Mouse (Mus musculus): ENCODE measurements at regions not wholly inside any gene's neighbourhood (a gene's known extent, or its start where the extent isn't known, plus 50 kb on each side); places are given as distances from the start of the nearest gene placed in this dataset.

DNA sequence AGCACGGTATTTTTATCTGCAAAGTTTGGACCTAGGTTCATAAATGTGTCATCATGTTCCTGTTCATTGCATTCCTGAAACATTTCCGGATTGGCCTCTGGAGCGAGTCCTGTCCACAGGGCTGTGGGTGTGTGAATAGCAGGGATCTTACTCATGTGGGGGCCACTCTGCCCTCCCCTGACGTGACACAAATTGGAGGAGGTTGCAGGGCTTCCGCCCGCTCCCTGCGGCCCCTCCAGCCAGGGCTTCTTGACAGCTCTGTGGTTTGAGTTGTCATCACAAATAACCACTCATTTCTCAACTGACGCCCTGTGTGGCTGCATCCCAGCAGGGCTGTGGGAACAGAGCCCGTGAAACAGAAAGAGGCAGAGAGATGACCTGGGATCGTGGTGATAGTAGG lies 619.9 kb upstream of the Sall1 start:
- H3K27ac ChIP-seq (replicated peaks; ENCODE audit: low read depth, low read length) = no peak overlapping the region
- no peak overlapping the region for H3K4me2 ChIP-seq (ENCODE audit: low read depth, low read length)
- H3K27me3 ChIP-seq (ENCODE audit: control insufficient read depth, insufficient read depth, low read length) = no peaks in the 10 kb centered on the region
- H3K36me3 ChIP-seq (replicated peaks; ENCODE audit: control insufficient read depth, insufficient read depth, low read depth, low read length) = no peaks in the 10 kb centered on the region
- H3K9ac ChIP-seq (replicated peaks; ENCODE audit: low read length) = no peak overlapping the region
- no peaks in the 10 kb centered on the region for H3K4me1 ChIP-seq (ENCODE audit: control insufficient read depth, insufficient read depth, low read length)
- H3K9me3 ChIP-seq (replicated peaks; ENCODE audit: control insufficient read depth, low read length) = no peaks in the 10 kb centered on the region
- no peak overlapping the region for H3K4me3 ChIP-seq (ENCODE audit: low read depth, low read length)
- ATAC-seq (replicated peaks; ENCODE audit: insufficient number of reproducible peaks, low FRiP score, low TSS enrichment, low read depth) (no peak), DNase-seq (ENCODE audit: low spot score) (no peak)
- 73% methylated on average over 10 of the region's 10 CpGs for WGBS

DNA sequence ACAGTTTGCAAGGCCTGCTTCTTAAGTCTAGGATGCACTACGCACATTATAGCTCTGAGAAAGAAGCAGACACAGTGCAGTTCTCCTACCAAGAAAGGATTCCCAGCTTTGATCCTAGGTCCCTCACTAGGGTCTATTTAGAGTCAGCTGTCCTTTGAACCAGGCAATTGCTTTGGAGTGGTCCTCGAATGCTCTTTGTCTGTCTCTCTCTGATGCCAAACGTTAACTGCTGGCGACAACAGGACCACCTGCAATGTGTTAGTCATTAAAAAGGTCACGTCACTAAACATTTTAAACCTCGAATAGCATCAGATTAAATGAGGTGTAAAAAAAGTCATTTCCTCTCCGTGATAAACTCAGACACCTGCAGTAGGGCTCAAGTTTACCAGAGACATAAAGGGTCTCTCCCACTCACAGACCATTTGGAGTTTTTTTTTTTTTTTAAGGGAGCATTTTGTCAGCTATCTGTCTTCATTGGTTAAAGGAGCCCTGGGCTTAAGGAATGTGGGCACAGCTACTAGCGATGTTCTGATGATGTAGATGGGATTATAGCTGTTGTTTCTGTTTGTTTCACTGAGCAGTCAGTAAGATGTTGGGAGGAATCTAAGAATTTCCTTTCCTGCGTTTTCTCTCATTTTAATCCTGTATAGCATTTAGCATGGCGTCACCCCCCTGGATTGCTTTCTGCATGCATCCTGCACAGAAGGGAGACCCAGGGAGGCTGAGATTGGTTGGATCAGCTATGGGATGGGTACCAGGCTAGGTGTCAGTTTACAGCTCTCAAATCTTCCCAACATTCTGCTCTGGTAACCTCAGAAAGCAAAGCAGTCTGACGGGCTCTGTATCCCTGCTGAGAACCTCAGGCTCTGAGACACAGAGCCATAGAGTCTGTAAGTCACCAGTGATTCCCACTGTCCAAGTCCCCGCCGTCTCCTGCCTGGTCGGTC lies 615.3 kb upstream of the Sall1 start:
- no peak for ATAC-seq (replicated peaks; ENCODE audit: insufficient number of reproducible peaks, low FRiP score, low TSS enrichment, low read depth)
- no peak overlapping the region for H3K4me2 ChIP-seq (ENCODE audit: low read depth, low read length)
- 22% methylated on average over 14 of the region's 14 CpGs for WGBS

DNA sequence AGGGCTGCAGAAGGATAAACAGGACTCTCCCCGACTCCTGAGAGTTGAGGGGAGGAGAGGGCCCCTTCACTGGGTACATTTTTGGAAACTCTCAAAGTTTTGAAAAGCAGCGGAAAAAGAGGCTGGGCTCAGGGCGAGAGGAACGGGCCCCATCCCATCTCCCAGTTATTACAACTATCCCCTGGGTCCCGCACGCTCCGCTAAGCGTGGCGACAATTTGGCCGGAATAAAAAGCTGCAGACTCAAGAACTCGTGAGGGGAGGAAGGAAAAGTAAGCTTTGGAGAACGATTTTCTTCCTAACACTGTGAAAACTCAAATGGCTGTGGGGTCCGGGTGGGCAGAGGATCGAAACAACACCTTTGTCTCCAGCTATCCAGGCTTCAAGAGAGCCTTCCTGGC lies 611.4 kb upstream of the Sall1 start:
- no peak for DNase-seq (ENCODE audit: low spot score)
- Histone ChIP-seq H3K27me3 (ENCODE audit: control insufficient read depth, insufficient read depth, low read length) (no peaks in the 10 kb centered on the region), H3K4me2 (ENCODE audit: low read depth, low read length) (no peak overlapping the region), H3K4me3 (ENCODE audit: low read depth, low read length) (no peak overlapping the region), H3K4me1 (ENCODE audit: control insufficient read depth, insufficient read depth, low read length) (no peaks in the 10 kb centered on the region), H3K9me3 (replicated peaks; ENCODE audit: control insufficient read depth, low read length) (no peaks in the 10 kb centered on the region), H3K36me3 (replicated peaks; ENCODE audit: control insufficient read depth, insufficient read depth, low read depth, low read length) (no peaks in the 10 kb centered on the region), H3K27ac (replicated peaks; ENCODE audit: low read depth, low read length) (no peak overlapping the region), H3K9ac (replicated peaks; ENCODE audit: low read length) (no peak overlapping the region)
- WGBS = 71% methylated on average over 14 of the region's 14 CpGs
- ATAC-seq (replicated peaks; ENCODE audit: insufficient number of reproducible peaks, low FRiP score, low TSS enrichment, low read depth) = no peak

More for the DNA sequence above, 615.3 kb upstream of the Sall1 start:
- no peak for DNase-seq (ENCODE audit: low spot score)
- H3K4me1 ChIP-seq (ENCODE audit: control insufficient read depth, insufficient read depth, low read length) = no peaks in the 10 kb centered on the region
- no peaks in the 10 kb centered on the region for H3K36me3 ChIP-seq (replicated peaks; ENCODE audit: control insufficient read depth, insufficient read depth, low read depth, low read length)
- H3K9me3 ChIP-seq (replicated peaks; ENCODE audit: control insufficient read depth, low read length) = no peaks in the 10 kb centered on the region
- H3K27me3 ChIP-seq (ENCODE audit: control insufficient read depth, insufficient read depth, low read length) = no peaks in the 10 kb centered on the region
- no peak overlapping the region for H3K27ac ChIP-seq (replicated peaks; ENCODE audit: low read depth, low read length)
- peak overlapping the region; percentile 18; the same call in 1 of the 2 replicates for H3K9ac ChIP-seq (replicated peaks; ENCODE audit: low read length)
- no peak overlapping the region for H3K4me3 ChIP-seq (ENCODE audit: low read depth, low read length)

DNA sequence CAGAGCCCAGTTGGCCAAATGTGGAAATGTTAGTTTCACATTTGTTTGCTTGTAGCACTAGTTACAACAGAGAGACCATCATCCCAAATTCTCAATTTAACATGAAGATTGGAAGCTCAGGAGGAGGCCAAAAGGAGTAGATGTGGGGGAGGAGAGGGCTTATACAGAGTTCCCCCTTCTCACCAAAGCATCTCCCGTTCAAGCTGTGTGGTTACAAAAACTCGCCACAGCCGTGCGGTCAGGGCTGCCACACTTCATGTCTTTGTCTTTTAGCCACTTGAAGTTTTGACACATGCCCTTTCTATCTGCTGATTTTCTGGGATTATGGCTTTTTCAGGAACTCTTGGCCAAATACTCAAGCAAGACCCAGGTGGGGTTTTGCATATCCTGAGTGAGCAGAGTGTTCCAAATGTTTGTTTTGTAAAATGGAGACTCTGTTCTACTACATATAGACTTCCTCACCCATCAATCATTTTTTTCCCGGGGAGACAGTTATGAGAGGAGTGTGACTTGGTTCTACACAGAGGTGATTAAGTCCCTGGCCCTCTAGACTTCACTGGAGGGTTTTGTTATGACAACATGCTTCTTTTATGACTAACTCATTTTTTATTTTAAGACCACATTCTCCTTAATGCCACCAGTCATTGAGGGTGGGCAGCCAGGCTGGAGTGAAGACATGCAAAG lies 605.4 kb upstream of the Sall1 start:
- Histone ChIP-seq H3K4me1 (ENCODE audit: control insufficient read depth, insufficient read depth, low read length) (no peaks in the 10 kb centered on the region), H3K4me3 (ENCODE audit: low read depth, low read length) (no peak overlapping the region), H3K9me3 (replicated peaks; ENCODE audit: control insufficient read depth, low read length) (no peaks in the 10 kb centered on the region), H3K9ac (replicated peaks; ENCODE audit: low read length) (no peak overlapping the region), H3K27ac (replicated peaks; ENCODE audit: low read depth, low read length) (no peak overlapping the region), H3K4me2 (ENCODE audit: low read depth, low read length) (no peak overlapping the region), H3K36me3 (replicated peaks; ENCODE audit: control insufficient read depth, insufficient read depth, low read depth, low read length) (no peaks in the 10 kb centered on the region), H3K27me3 (ENCODE audit: control insufficient read depth, insufficient read depth, low read length) (no peaks in the 10 kb centered on the region)
- DNase-seq (ENCODE audit: low spot score) (no peak), ATAC-seq (replicated peaks; ENCODE audit: insufficient number of reproducible peaks, low FRiP score, low TSS enrichment, low read depth) (no peak)
- 66% methylated on average over 5 of the region's 5 CpGs for WGBS

DNA sequence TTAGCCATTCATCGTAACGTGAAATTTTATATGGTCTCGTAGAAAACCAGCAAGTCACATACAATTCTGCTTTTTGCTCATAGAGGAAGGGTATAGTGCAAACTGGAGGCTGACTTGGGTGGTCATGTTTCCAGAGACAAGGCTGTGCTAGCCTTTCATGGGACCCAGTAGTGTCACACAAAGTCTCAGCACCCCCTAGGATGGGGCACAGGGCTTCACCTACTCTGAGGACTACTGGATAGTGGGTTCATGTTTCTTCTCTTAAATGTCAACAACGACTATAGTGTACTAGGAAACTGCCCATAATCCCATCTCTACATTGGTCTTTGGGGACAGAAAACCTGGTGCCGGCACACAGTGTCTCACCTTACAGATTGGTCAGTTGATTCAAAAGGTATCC lies 603.0 kb upstream of the Sall1 start:
- no peak overlapping the region for H3K4me2 ChIP-seq (ENCODE audit: low read depth, low read length)

DNA sequence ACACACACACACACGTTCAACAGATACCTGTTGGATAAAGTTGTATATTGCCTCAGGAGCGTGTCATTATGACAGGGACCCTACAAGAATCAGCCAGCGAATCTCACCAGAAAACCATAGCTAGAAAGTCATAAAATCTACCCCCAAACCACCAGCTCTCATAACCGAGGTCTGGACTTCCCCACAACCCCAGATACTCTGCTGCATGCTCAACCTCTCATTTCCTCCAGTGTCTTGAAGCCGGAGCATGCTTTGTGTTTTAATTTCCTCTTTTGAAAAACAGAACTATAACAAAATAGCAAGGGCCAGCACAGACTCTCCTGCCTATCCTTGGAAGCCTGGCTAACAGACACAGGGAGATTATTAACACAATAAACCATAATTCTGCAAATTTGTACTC lies 597.4 kb upstream of the Sall1 start:
- H3K9me3 ChIP-seq (replicated peaks; ENCODE audit: control insufficient read depth, low read length) = no peaks in the 10 kb centered on the region
- H3K4me2 ChIP-seq (ENCODE audit: low read depth, low read length) = no peak overlapping the region
- no peak overlapping the region for H3K4me3 ChIP-seq (ENCODE audit: low read depth, low read length)
- ATAC-seq (replicated peaks; ENCODE audit: insufficient number of reproducible peaks, low FRiP score, low TSS enrichment, low read depth) (no peak), DNase-seq (ENCODE audit: low spot score) (no peak)
- no peak overlapping the region for H3K9ac ChIP-seq (replicated peaks; ENCODE audit: low read length)
- no peak overlapping the region for H3K27ac ChIP-seq (replicated peaks; ENCODE audit: low read depth, low read length)
- 74% methylated on average over 5 of the region's 5 CpGs for WGBS
- H3K4me1 ChIP-seq (ENCODE audit: control insufficient read depth, insufficient read depth, low read length) = no peaks in the 10 kb centered on the region
- H3K27me3 ChIP-seq (ENCODE audit: control insufficient read depth, insufficient read depth, low read length) = no peaks in the 10 kb centered on the region
- no peaks in the 10 kb centered on the region for H3K36me3 ChIP-seq (replicated peaks; ENCODE audit: control insufficient read depth, insufficient read depth, low read depth, low read length)

More for the DNA sequence above, 603.0 kb upstream of the Sall1 start:
- Histone ChIP-seq H3K4me1 (ENCODE audit: control insufficient read depth, insufficient read depth, low read length) (no peaks in the 10 kb centered on the region), H3K9ac (replicated peaks; ENCODE audit: low read length) (no peak overlapping the region), H3K27me3 (ENCODE audit: control insufficient read depth, insufficient read depth, low read length) (no peaks in the 10 kb centered on the region), H3K27ac (replicated peaks; ENCODE audit: low read depth, low read length) (no peak overlapping the region), H3K9me3 (replicated peaks; ENCODE audit: control insufficient read depth, low read length) (no peaks in the 10 kb centered on the region), H3K4me3 (ENCODE audit: low read depth, low read length) (no peak overlapping the region), H3K36me3 (replicated peaks; ENCODE audit: control insufficient read depth, insufficient read depth, low read depth, low read length) (no peaks in the 10 kb centered on the region)
- ATAC-seq (replicated peaks; ENCODE audit: insufficient number of reproducible peaks, low FRiP score, low TSS enrichment, low read depth) (no peak), DNase-seq (ENCODE audit: low spot score) (no peak)
- 81% methylated on average over 5 of the region's 5 CpGs for WGBS

DNA sequence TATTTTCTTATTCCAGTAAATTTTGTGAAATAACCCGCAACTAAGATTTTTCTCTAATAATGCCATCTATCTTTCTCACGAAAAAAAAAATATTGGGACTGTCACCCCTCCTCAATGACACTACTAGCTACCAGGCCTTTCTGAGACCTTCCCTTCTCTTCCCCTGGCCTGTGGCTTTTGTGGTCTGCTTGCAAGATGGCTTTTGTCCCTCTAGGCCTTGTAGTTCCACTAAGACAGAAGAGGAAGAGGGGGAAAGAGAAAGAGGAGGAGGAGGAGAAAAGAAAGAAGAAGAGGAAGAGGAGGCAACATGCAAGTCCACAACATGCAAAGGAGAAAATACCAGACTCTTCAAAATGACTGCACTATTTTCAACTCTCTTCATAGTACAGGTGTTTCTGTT lies 590.9 kb upstream of the Sall1 start:
- ATAC-seq (replicated peaks; ENCODE audit: insufficient number of reproducible peaks, low FRiP score, low TSS enrichment, low read depth) = no peak
- Histone ChIP-seq H3K36me3 (replicated peaks; ENCODE audit: control insufficient read depth, insufficient read depth, low read depth, low read length) (no peaks in the 10 kb centered on the region), H3K9me3 (replicated peaks; ENCODE audit: control insufficient read depth, low read length) (no peaks in the 10 kb centered on the region), H3K4me2 (ENCODE audit: low read depth, low read length) (no peak overlapping the region), H3K27ac (replicated peaks; ENCODE audit: low read depth, low read length) (no peak overlapping the region), H3K9ac (replicated peaks; ENCODE audit: low read length) (no peak overlapping the region), H3K4me1 (ENCODE audit: control insufficient read depth, insufficient read depth, low read length) (no peaks in the 10 kb centered on the region), H3K4me3 (ENCODE audit: low read depth, low read length) (no peak overlapping the region), H3K27me3 (ENCODE audit: control insufficient read depth, insufficient read depth, low read length) (no peaks in the 10 kb centered on the region)
- no peak for DNase-seq (ENCODE audit: low spot score)
- WGBS = 97% methylated on average over 2 of the region's 2 CpGs

DNA sequence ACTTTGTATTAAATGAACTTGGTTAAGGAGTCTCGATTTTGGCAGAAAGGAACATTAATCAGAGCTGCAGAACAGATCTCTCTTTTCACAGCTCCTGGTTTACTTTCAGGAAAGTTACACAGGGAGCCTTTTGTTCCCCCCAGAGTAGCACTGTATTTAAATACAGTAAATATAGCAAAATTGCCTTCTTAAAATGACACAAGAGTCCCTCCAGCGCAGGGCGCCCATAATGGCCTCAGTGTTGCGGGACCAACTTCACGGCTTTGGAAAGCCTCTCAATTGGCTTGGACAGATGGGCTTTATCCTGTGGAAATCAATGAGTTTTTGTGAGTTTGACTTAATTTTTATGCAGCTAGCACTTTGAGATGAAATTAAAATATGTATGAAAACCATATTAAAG lies 588.3 kb upstream of the Sall1 start:
- H3K9me3 ChIP-seq (replicated peaks; ENCODE audit: control insufficient read depth, low read length) = no peaks in the 10 kb centered on the region
- H3K4me1 ChIP-seq (ENCODE audit: control insufficient read depth, insufficient read depth, low read length) = no peaks in the 10 kb centered on the region
- ATAC-seq (replicated peaks; ENCODE audit: insufficient number of reproducible peaks, low FRiP score, low TSS enrichment, low read depth) (no peak), DNase-seq (ENCODE audit: low spot score) (no peak)
- no peak overlapping the region for H3K4me2 ChIP-seq (ENCODE audit: low read depth, low read length)
- no peak overlapping the region for H3K9ac ChIP-seq (replicated peaks; ENCODE audit: low read length)
- H3K36me3 ChIP-seq (replicated peaks; ENCODE audit: control insufficient read depth, insufficient read depth, low read depth, low read length) = no peaks in the 10 kb centered on the region
- 62% methylated on average over 5 of the region's 5 CpGs for WGBS
- H3K27ac ChIP-seq (replicated peaks; ENCODE audit: low read depth, low read length) = no peak overlapping the region
- H3K4me3 ChIP-seq (ENCODE audit: low read depth, low read length) = no peak overlapping the region
- no peaks in the 10 kb centered on the region for H3K27me3 ChIP-seq (ENCODE audit: control insufficient read depth, insufficient read depth, low read length)
